Mouse (Mus musculus) olfactory bulb, adult 2 months (tissue): ENCODE results near the gene Dlg2. TPM values are rescaled to one million over a fixed set of nuclear protein-coding genes. Genes with fewer than 3 reads are reported as not detected.

Source experiments
- H3K27ac ChIP-seq: fragments of 200-500 bp; 2 replicates; pipeline ENCODE4 v1.5.1; 2012; ENCODE audit warnings: low read depth, low read length; ENCODE audit not compliant: insufficient read depth
- H3K4me1 ChIP-seq: fragments of 200-500 bp; 2 replicates; pipeline ENCODE4 v1.6.1; 2012; ENCODE audit warnings: low read length; ENCODE audit not compliant: control insufficient read depth, insufficient read depth
- H3K4me3 ChIP-seq: fragments of 200-500 bp; 2 replicates; pipeline ENCODE4 v1.5.1; 2012; ENCODE audit warnings: mild to moderate bottlenecking, low read depth, low read length, moderate library complexity; ENCODE audit not compliant: insufficient read depth
- CTCF ChIP-seq: fragments of 200-500 bp; IDR thresholded peaks from 2 replicates; pipeline ENCODE4 v1.5.1; 2012; ENCODE audit warnings: low read depth, mild to moderate bottlenecking, low read length, moderate library complexity; ENCODE audit not compliant: insufficient read depth
- POLR2A ChIP-seq: fragments of 200-500 bp; IDR thresholded peaks from 2 replicates; pipeline ENCODE4 v1.6.1; 2012; ENCODE audit warnings: mild to moderate bottlenecking, low read depth, low read length, moderate library complexity; ENCODE audit not compliant: insufficient read depth
- WGBS: fragments of 180-500 bp; shearing (Covaris S2); methylation state at CpG from one replicate; pipeline ENCODE4 v1.1.7; 2018; 5-methylcytosine and 5-hydroxymethylcytosine counted together
- polyA plus RNA-seq: library from polyadenylated mRNA; stranded (reverse); fragments of >200 nt; gene quantifications from 2 replicates; pipeline ENCODE4 v1.2.4, GENCODE M21; 2012; ENCODE audit warnings: low replicate concordance; ENCODE audit not compliant: missing spikeins, insufficient read depth, insufficient read length

Dlg2 gene
- polyA plus RNA-seq, 1 experiment: not detected

DNA sequence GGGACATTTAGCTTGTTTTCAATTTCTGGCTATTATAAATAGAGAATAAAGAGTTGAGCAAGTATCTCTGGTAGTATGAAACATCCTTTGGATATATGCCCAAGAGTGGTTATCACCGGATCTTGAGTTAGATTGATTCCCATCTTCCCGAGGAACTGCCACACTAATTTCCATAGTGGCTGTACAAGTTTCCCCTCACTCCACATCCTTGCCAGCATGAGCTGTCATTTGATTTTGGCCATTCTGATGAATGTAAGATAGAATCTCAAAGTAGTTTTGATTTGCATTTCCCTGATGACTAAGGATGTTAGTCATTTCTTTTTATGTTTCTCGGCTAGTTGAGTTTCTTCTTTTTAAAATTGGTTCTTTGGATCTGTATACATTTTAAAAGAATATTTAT is 154.1 kb downstream of the Dlg2 start:
- Histone ChIP-seq H3K4me3 (no peak overlapping the region), H3K27ac (no peak overlapping the region), H3K4me1 (no peaks in the 10 kb centered on the region)
- 86% methylated on average over 3 of the region's 3 CpGs for WGBS
- TF ChIP-seq CTCF (no peak), POLR2A (no peak)

DNA sequence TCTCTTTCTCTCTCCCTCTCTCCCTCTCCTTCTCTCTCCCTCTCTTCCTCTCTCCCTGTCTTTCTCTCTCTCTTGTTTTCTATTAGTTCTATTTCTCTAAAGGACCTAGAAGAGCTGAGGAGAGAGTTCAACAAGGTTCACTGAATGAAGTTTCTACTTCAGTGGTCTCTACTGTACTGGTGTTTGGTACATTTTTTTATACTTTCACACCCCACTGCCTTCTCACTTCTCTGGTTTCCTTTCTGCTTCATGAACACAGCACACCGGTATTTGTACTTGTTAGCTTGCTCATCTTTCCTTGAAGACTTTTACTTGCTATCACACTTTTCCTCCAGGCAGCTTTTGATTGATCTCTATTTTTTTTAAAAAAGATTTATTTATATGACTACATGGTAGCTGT is 173.0 kb downstream of the Dlg2 start:
- Histone ChIP-seq H3K4me3 (no peak overlapping the region), H3K27ac (no peak overlapping the region), H3K4me1 (no peaks in the 10 kb centered on the region)
- no peak for TF ChIP-seq POLR2A
- TF ChIP-seq CTCF: no peak
- WGBS: 91% methylated on average over 1 of the region's 1 CpGs

DNA sequence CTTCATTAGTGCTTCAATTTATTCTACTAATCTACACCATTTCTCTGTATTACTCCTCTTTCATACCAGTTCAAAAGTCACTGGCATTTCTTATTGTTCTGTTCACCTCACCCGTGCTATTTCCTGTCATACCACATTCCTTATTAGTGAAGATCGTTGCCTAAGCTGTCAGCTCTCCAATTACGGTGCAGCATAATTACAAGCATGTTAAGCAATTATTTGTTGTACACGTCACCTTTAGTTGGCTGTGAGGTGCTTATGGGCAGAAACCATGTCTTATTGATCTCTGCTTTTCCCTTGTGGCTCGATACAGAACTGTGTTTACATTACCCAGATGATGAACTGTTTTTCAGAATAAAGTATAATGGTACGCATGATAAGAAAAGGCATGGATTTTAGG is 174.7 kb downstream of the Dlg2 start:
- no peaks in the 10 kb centered on the region for H3K4me1 ChIP-seq
- no peak overlapping the region for H3K27ac ChIP-seq
- H3K4me3 ChIP-seq: no peak overlapping the region
- WGBS: 44% methylated on average over 6 of the region's 6 CpGs
- no peak for TF ChIP-seq POLR2A
- TF ChIP-seq CTCF: no peak

DNA sequence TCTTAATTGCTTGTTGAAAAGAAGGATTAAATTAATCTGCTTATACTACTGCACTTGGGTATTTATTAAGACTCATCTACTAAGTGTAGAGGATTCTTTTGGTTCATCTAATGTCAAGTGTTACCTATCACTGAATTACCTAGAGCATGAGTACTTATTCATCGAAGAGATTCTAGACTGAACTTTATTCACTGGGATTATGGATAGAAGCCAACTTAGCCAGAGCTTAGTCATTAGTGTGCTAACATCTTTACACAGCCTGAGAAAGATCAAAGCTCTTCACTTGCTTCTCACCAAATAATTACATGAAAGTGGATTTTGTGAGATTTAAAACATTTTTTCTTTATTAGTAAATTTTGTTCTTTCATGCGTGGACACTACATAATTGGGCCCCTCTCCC is 175.1 kb downstream of the Dlg2 start:
- no peak overlapping the region for H3K4me3 ChIP-seq
- TF ChIP-seq CTCF (no peak), POLR2A (no peak)
- 68% methylated on average over 2 of the region's 2 CpGs for WGBS
- no peak overlapping the region for H3K27ac ChIP-seq
- no peaks in the 10 kb centered on the region for H3K4me1 ChIP-seq

DNA sequence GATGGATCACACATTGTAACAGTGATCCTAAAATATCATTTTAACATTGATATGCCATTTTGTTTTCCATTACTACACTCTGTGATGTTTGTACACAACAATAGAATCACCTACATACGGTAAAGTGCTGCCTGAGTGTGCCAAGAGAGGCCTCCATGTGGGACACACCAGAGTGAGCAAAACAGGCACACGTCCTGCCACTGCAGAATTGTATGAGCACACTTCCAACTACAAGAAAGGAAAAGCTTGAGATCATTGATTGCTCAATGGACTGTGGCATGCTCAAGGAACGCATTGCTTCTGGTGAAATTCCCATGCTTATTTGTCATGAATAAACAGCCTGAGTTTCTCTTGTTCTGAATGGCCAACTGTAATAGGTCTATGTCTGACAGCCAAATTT is 182.1 kb downstream of the Dlg2 start:
- Histone ChIP-seq H3K27ac (no peak overlapping the region), H3K4me1 (no peaks in the 10 kb centered on the region), H3K4me3 (no peak overlapping the region)
- 58% methylated on average over 3 of the region's 3 CpGs for WGBS
- no peak for TF ChIP-seq POLR2A
- TF ChIP-seq CTCF: no peak

DNA sequence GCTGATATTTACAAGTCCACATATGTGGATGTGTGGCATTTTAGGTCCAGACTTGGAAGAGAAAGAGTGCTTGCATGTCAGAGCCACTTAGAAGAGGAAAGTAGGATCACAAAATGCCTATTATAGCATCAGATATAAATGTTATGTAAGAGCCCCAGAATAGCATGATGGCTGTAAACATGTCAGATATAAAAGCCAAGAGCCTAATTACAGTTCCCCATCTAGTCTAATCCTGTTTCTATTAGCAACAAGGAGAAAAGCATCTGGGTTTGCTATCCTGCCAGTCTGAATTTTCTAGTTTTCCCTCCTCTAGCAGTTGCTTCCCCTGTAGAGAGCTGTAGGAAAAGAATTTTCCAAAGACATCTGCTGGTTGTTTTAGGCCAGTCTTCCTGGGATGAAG is 217.6 kb downstream of the Dlg2 start:
- Histone ChIP-seq H3K4me1 (no peaks in the 10 kb centered on the region), H3K4me3 (no peak overlapping the region), H3K27ac (no peak overlapping the region; the same call in 1 of the 2 replicates)
- TF ChIP-seq CTCF (no peak), POLR2A (no peak)

DNA sequence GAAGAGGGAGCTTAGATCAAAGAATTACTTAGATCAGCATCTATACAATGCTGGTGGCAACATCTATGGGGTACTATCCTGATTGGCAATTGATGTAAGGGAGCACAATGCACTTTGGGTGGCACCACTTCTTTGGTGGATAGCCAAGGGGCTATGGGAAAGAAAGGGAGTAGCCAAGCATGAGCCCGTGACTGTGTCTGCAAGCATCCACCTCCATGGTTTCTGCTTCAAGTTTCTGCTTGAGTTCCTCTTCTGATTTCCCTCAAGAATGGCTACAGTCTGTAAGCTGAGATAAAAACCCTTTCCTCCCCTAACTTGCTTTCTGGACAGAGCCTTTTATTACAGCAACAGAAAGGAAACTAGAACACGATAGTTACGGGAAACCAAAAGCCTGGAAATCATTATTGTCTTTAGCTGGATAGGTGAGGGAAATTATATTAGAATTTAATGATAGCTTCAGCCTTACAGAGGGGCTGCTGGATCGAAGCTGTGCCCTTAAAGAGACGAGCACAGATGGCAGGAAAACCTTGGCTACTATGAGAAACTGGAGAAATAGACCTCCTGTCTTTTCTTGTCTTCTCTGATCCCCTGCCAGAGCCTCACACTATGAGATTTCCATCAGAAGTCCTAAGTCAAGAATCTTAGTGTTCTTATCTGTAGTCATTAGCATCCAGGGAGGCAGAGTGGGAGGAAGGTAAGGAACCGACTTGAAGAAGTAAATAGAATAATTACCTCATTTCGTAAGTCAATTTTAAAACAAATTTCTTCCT is 219.9 kb downstream of the Dlg2 start:
- Histone ChIP-seq H3K27ac (no peak overlapping the region), H3K4me3 (no peak overlapping the region), H3K4me1 (no peaks in the 10 kb centered on the region)
- 46% methylated on average over 7 of the region's 7 CpGs for WGBS
- TF ChIP-seq POLR2A (no peak), CTCF (no peak)

DNA sequence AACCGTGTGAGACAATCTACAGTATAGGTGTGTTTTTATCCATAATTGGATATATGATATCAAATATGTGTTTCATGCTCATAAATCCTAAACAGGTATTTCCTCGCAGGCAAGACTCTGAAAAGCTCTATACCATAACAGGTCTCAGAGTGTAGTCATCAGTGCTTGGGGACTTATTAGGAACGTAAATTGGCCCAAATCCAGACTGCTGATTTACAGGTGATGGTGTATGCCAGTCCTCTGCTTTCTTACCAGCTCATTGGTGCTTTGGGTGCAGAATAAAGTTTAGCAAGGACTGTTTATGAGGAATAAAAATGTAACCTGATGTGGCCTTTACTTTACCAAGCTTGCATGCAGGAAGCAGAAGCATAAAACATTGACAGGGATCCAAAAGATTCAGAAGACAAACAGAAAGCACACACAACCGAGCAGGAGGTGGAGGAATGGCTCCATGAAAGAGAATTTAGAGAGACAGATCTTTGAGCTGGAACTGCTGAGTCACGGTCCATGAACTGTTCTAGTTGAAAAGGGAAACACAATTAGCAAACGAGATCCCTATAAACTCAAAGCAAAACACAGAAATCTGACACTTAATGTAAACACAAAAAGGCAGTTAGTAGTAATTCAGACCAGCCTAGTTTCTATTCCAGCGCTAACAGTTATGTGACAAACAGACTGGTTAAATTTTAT is 226.8 kb downstream of the Dlg2 start:
- no peak for TF ChIP-seq CTCF
- TF ChIP-seq POLR2A: no peak
- no peak overlapping the region for H3K4me3 ChIP-seq
- WGBS: 53% methylated on average over 7 of the region's 7 CpGs
- no peak overlapping the region for H3K27ac ChIP-seq
- H3K4me1 ChIP-seq: no peaks in the 10 kb centered on the region

DNA sequence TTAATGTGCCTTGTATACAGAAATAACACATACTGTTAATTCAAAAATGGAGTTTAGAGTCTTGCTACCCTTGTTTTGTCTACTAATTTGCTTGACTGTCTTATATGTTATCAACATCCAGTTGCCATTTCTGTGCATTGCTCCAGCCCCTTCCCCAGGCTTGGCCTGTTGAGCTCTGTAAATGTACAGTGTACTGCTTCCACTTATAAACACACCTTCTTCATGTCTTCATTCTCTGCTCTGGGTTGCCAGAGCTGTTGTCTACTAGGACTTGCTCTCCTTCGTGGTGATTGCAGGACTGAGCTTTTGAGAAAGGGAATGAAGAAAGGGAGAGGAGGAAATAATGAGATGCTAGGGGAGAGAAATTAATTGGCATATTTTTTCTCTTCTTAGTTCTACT is 227.5 kb downstream of the Dlg2 start:
- TF ChIP-seq POLR2A: no peak
- no peak for TF ChIP-seq CTCF

DNA sequence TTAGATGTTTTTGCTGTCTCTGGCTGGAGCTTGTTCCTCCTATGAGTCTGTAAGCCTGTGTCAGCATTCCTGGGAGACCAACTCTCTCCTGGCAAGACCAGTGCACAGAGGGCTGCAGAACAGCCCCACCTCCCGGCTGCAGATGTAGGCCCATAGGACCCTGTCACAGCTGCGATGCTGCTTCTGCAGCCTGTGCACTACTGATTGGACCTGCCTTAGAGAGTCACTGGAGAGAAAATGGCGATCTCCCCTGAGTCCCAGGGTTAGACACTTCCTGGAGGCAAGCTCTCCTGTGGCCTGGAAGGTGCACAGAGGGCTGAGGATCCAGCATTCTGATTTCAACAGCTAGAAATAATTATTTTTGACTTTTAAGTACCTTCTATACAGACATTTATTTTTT is 257.6 kb downstream of the Dlg2 start:
- no peak for TF ChIP-seq POLR2A
- TF ChIP-seq CTCF: no peak
- Histone ChIP-seq H3K4me3 (no peak overlapping the region), H3K27ac (no peak overlapping the region), H3K4me1 (no peaks in the 10 kb centered on the region)
- 62% methylated on average over 3 of the region's 3 CpGs for WGBS

More for the DNA sequence above, 227.5 kb downstream of the Dlg2 start:
- Histone ChIP-seq H3K4me1 (no peaks in the 10 kb centered on the region), H3K4me3 (no peak overlapping the region), H3K27ac (no peak overlapping the region)
- 67% methylated on average over 1 of the region's 1 CpGs for WGBS
